Mouse (Mus musculus) ES-Bruce4 (cell line): Measurements from ENCODE around the gene Rin3.

Experiments used
- CTCF ChIP-seq: IDR thresholded peaks from one replicate; pipeline ENCODE4 v1.8.1; 2011; ENCODE audit warnings: low read depth, low read length
- POLR2A ChIP-seq: IDR thresholded peaks from one replicate; pipeline ENCODE4 v1.8.1; 2011; ENCODE audit warnings: low read length; ENCODE audit not compliant: insufficient read depth

DNA sequence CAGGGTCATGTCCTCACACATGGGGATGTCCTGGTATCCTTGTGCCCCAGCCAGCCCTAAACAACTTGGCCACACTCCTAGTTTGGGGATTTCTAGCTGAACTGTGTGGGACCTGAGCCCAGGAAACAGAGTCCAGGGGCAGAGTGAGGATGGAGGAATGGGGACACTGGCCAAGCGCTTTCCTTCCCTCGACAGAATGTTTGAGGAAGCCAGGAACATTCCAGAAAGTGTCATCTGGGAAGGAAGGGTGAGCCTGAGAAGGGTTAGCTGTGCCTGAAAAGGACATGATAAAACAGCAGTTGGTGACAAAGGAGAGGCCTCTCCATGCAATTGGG, 42.0 kb downstream of the Rin3 start:
- TF ChIP-seq CTCF (no peak), POLR2A (no peak)
